Mouse (Mus musculus) liver, adult 2 months (tissue): Measurements from ENCODE around the gene Aktip.

Source experiments
- CTCF ChIP-seq: fragments of 200-500 bp; IDR thresholded peaks from 2 replicates; pipeline ENCODE4 v1.5.1; 2011; ENCODE audit warnings: low read depth, low read length, control low read depth
- POLR2A ChIP-seq: fragments of 200-500 bp; IDR thresholded peaks from 2 replicates; pipeline ENCODE4 v1.6.1; 2011; ENCODE audit warnings: low read length, control low read depth; ENCODE audit not compliant: insufficient read depth; ENCODE audit errors: extremely low read depth

GRCm38 (mm10) chr8:91221841-91222240, 22.1 kb upstream of the Aktip start:
- TF ChIP-seq POLR2A = no peak
- TF ChIP-seq CTCF = no peak
